Mouse (Mus musculus): ENCODE data around the gene Zcwpw1.

- TF ChIP-seq SRF (IDR thresholded peaks at IDR 0.05; ENCODE audit: control insufficient read depth, insufficient read length, low read depth) = no peak
- no peak for TF ChIP-seq USF1 (IDR thresholded peaks at IDR 0.05; ENCODE audit: low read depth)
- TF ChIP-seq POLR2A (IDR thresholded peaks at IDR 0.05; ENCODE audit: insufficient read length, low read depth) = no peak
- TF ChIP-seq POLR2AphosphoS2 (IDR thresholded peaks at IDR 0.05; ENCODE audit: insufficient read length, low read depth) = no peak
- TF ChIP-seq MYOG (IDR thresholded peaks at IDR 0.05; ENCODE audit: control insufficient read depth in 1 of 3, insufficient read depth in 1 of 3, insufficient read length in 2 of 3, low read depth in 2 of 3) = no peak
Observed at GRCm38 (mm10) chr5:137744197-137744596, 43.4 kb upstream of the Zcwpw1 start.
